Mouse (Mus musculus): ENCODE data around the gene Btbd1.

GRCm38 (mm10) chr7:81840661-81841181 is 11.5 kb upstream of the Btbd1 start:
- no peak for TF ChIP-seq MYOD1 (IDR thresholded peaks at IDR 0.05; ENCODE audit: control insufficient read depth in 1 of 3, insufficient read length in 2 of 3, low read depth in 2 of 3)
- TF ChIP-seq POLR2A (IDR thresholded peaks at IDR 0.05; ENCODE audit: insufficient read length, low read depth), result no peak

Data from myocyte (in vitro differentiated cells).